Mouse (Mus musculus) stomach, postnatal 0 days (tissue): ENCODE measurements around the gene Zfp148. TPM values are rescaled to one million over a fixed set of nuclear protein-coding genes. Genes with fewer than 3 reads are reported as not detected.

Experiments used
- ATAC-seq: fragments of 200-750 bp; cut with Nextera tagmentation; 2 replicates; pipeline ENCODE4 v1.8.0; 2017; ENCODE audit not compliant: low FRiP score, low TSS enrichment
- DNase-seq: peaks from one replicate; pipeline ENCODE4 v3.0.0-alpha.2; 2016; ENCODE audit warnings: low spot score
- H3K27ac ChIP-seq: fragments of 300-500 bp; sonication (generic); replicated peaks from 2 replicates; pipeline ENCODE4 v1.5.1; 2014; ENCODE audit warnings: mild to moderate bottlenecking, control low read depth
- H3K27me3 ChIP-seq: fragments of 300-500 bp; sonication (generic); 2 replicates; pipeline ENCODE4 v1.6.1; 2014; ENCODE audit warnings: low read length; ENCODE audit not compliant: control insufficient read depth, insufficient read depth
- H3K36me3 ChIP-seq: fragments of 300-500 bp; sonication (generic); 2 replicates; pipeline ENCODE4 v1.6.1; 2014; ENCODE audit warnings: low read length, mixed read lengths; ENCODE audit not compliant: control insufficient read depth, insufficient read depth
- H3K4me1 ChIP-seq: fragments of 300-500 bp; sonication (generic); replicated peaks from 2 replicates; pipeline ENCODE4 v1.6.1; 2014; ENCODE audit warnings: antibody characterized with exemption; ENCODE audit not compliant: control insufficient read depth, insufficient read depth
- H3K4me2 ChIP-seq: fragments of 300-500 bp; sonication (generic); replicated peaks from 2 replicates; pipeline ENCODE4 v1.6.1; 2014; ENCODE audit warnings: low read depth, mild to moderate bottlenecking, control low read depth, moderate library complexity
- H3K4me3 ChIP-seq: fragments of 300-500 bp; sonication (generic); 2 replicates; pipeline ENCODE4 v1.5.1; 2014; ENCODE audit warnings: low read depth, low read length, control low read depth
- H3K9ac ChIP-seq: fragments of 300-500 bp; sonication (generic); 2 replicates; pipeline ENCODE4 v1.6.1; 2014; ENCODE audit warnings: mild to moderate bottlenecking, low read length, control low read depth, mixed read lengths
- H3K9me3 ChIP-seq: fragments of 300-500 bp; sonication (generic); 2 replicates; pipeline ENCODE4 v1.6.1; 2016; ENCODE audit warnings: low read length; ENCODE audit not compliant: control insufficient read depth
- CTCF ChIP-seq: IDR thresholded peaks from 2 replicates; pipeline ENCODE4 v1.5.1; 2016; ENCODE audit warnings: antibody characterized with exemption, low read depth, mild to moderate bottlenecking, moderate library complexity
- EP300 ChIP-seq: optimal IDR thresholded peaks from 2 replicates; pipeline ENCODE3; 2016; ENCODE audit warnings: antibody characterized with exemption
- WGBS: fragments of 180-500 bp; shearing (Covaris S2); extraction: QIAGEN DNeasy Blood & Tissue Kit; methylation state at CpG from one replicate; pipeline ENCODE4 v1.1.7; 2014; 5-methylcytosine and 5-hydroxymethylcytosine counted together
- polyA plus RNA-seq: library from polyadenylated mRNA; unstranded; fragments of >200 nt; fragmentation: Nextera tagmentation; extraction: Ambion mirVana; gene quantifications from 2 replicates; pipeline ENCODE4 v1.2.1, GENCODE M21; 2015

Zfp148 gene
- polyA plus RNA-seq, 1 experiment from 2014 or later: 25.1 TPM

- no peaks in the 10 kb centered on the region for H3K9me3 ChIP-seq
- H3K36me3 ChIP-seq: no peaks in the 10 kb centered on the region
- TF ChIP-seq EP300 (no peak), CTCF (no peak)
- H3K4me1 ChIP-seq: no peaks in the 10 kb centered on the region
- no peak for DNase-seq
- no peak for ATAC-seq
- no peak overlapping the region for H3K4me2 ChIP-seq
- no peaks in the 10 kb centered on the region for H3K27me3 ChIP-seq
- no peak overlapping the region for H3K4me3 ChIP-seq
- no peak overlapping the region for H3K27ac ChIP-seq
- 63% methylated on average over 21 of the region's 21 CpGs for WGBS
- H3K9ac ChIP-seq: no peak overlapping the region
Observed at GRCm38 (mm10) chr16:33537499-33538225, 157.0 kb downstream of the Zfp148 start.

DNA sequence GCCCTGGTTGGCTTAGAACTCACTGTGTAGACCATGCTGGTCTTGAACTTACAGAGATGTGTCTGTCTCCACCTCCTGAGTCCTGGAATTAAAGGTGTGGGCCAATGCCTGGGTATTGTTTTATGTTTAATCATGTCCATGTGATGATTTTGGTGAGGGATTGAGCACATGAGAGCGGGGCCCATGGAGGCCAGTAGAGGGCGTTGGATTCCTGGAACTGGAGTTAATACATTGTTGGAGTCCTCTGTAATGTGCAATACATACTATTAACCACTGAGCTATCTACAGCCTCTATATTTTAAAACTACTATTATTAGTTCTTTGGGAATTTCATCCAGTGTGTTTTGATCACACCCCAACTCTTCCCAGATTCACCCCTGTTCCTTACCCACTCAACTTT is 163.7 kb downstream of the Zfp148 start:
- Histone ChIP-seq H3K4me3 (no peak overlapping the region), H3K27me3 (no peaks in the 10 kb centered on the region), H3K36me3 (no peaks in the 10 kb centered on the region), H3K4me1 (no peaks in the 10 kb centered on the region), H3K27ac (no peak overlapping the region), H3K9ac (no peak overlapping the region), H3K4me2 (no peak overlapping the region), H3K9me3 (no peaks in the 10 kb centered on the region)
- 99% methylated on average over 2 of the region's 2 CpGs for WGBS
- TF ChIP-seq EP300: no peak
- 0 out of 2 replicates have a peak, but pooled peaks have one; percentile 4 for TF ChIP-seq CTCF
- ATAC-seq: no peak
- DNase-seq: no peak

GRCm38 (mm10) chr16:33545530-33545929 is 164.9 kb downstream of the Zfp148 start:
- Histone ChIP-seq H3K27me3 (no peaks in the 10 kb centered on the region), H3K9ac (no peak overlapping the region), H3K27ac (no peak overlapping the region), H3K9me3 (no peaks in the 10 kb centered on the region), H3K4me3 (no peak overlapping the region), H3K4me1 (no peaks in the 10 kb centered on the region), H3K4me2 (no peak overlapping the region), H3K36me3 (no peaks in the 10 kb centered on the region)
- TF ChIP-seq CTCF: no peak
- TF ChIP-seq EP300: no peak
- no peak for ATAC-seq
- DNase-seq: no peak
- 55% methylated on average over 4 of the region's 4 CpGs for WGBS

DNA sequence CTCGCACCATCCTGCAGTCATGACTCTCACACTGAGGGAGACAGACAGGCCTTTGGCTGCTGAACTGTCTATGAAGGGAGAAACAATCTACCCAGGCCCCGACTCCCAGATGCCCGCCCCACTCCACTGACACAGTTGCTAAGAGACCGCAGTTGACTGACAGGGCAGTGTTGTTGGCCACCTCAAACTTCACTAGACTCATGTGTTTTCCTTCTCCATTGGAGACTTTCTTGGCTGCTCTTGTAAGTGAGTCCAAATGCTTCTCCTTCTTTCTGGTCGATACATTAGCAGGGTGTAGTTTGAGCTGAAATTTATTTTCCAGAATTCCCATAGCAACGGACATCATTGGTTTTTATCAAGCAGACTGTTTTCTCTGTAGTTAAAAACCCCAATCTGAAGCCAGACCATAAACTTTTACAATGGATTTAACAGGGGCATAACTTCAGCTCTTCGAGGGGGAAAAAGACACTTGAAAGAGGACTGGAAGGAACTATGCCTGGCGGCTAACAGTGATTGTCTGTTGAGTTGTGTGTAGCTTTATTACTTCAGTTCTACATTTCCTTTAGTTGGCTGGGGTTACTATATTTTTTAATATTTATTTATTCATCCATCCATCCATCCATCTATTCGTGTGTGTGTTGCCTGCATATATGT is 173.2 kb downstream of the Zfp148 start:
- no peak for DNase-seq
- Histone ChIP-seq H3K27me3 (no peaks in the 10 kb centered on the region), H3K4me3 (no peak overlapping the region), H3K27ac (no peak overlapping the region), H3K9me3 (no peaks in the 10 kb centered on the region), H3K36me3 (no peaks in the 10 kb centered on the region), H3K9ac (no peak overlapping the region), H3K4me1 (no peaks in the 10 kb centered on the region), H3K4me2 (no peak overlapping the region)
- ATAC-seq: 0 out of 2 replicates have a peak, but pooled peaks have one; percentile 57
- TF ChIP-seq EP300 (no peak), CTCF (no peak)
- 59% methylated on average over 9 of the region's 9 CpGs for WGBS

Other genes with a start within 250 kb of the Zfp148 start
- gene Osbpl11, start 195.8 kb upstream of the Zfp148 start, polyA plus RNA-seq: 8.1 and 9.0 TPM in 2 replicates
- gene Snx4, start 129.4 kb upstream of the Zfp148 start, polyA plus RNA-seq: 59.3 and 59.7 TPM in 2 replicates
- gene Slc12a8, start 136.5 kb downstream of the Zfp148 start, polyA plus RNA-seq: 3.0 and 4.0 TPM in 2 replicates